ENCODE assay signal across 13 mouse cellular contexts in genomic region chr14:16433206-16433605, GRCm38 (mm10).
DNase-seq lines count a peak whose midpoint lies in the region; ATAC-seq and TF ChIP-seq lines count a peak whose summit lies in the region.
"Had no signal": no experiment of that assay in that cellular context is flagged by ENCODE, and none has a peak within 500 bp of the region (broad histone marks: within the 10 kb centered on the region; RNA-seq: fewer than 3 reads in every experiment).

No protein-coding gene starts in this region.

- no peaks in the 10 kb centered on the region for H3K4me1 ChIP-seq in neural tube, embryonic 15.5 days
- 0 out of 2 replicates have a peak, but pooled peaks cover 4% of the 10 kb centered on the region for H3K4me1 ChIP-seq in embryonic facial prominence, embryonic 15.5 days
- no peaks in the 10 kb centered on the region for H3K4me1 ChIP-seq in olfactory bulb, adult 2 months (ENCODE audit: control insufficient read depth, insufficient read depth, low read length)
- H3K4me1 ChIP-seq: forebrain, embryonic 15.5 days had no signal

- TF ChIP-seq POLR2A in olfactory bulb, adult 2 months (IDR thresholded peaks at IDR 0.05; ENCODE audit: insufficient read depth, low read depth, low read length): no peak

- DNase-seq in gastrocnemius, adult 2 months: no peak
- no peak for DNase-seq in gastrocnemius, postnatal 10 days
- no peak for DNase-seq in neural tube, embryonic 10.5 days (ENCODE audit: extremely low spot score, low spot score)
- no peak for DNase-seq in layer of hippocampus, adult 9-11 months
- DNase-seq in thymus, postnatal 0 days (ENCODE audit: low spot score): no peak
- DNase-seq: cerebellum, postnatal 25 days; liver, postnatal 0 days; spleen, adult 18-20 months; thymus, postnatal 25 days had no signal

- no peaks in the 10 kb centered on the region for H3K27me3 ChIP-seq in neural tube, embryonic 15.5 days (replicated peaks)
- no peaks in the 10 kb centered on the region for H3K27me3 ChIP-seq in embryonic facial prominence, embryonic 15.5 days
- H3K27me3 ChIP-seq: forebrain, embryonic 15.5 days had no signal

- peaks cover 23% of the 10 kb centered on the region for H3K36me3 ChIP-seq in neural tube, embryonic 15.5 days
- peaks cover 28% of the 10 kb centered on the region for H3K36me3 ChIP-seq in embryonic facial prominence, embryonic 15.5 days

- H3K4me3 ChIP-seq in gastrocnemius, adult 2 months: no peak overlapping the region
- H3K4me3 ChIP-seq in neural tube, embryonic 15.5 days (replicated peaks): no peak overlapping the region
- no peak overlapping the region for H3K4me3 ChIP-seq in embryonic facial prominence, embryonic 15.5 days (replicated peaks)
- H3K4me3 ChIP-seq in olfactory bulb, adult 2 months (ENCODE audit: insufficient read depth, low read depth, low read length): no peak overlapping the region
- H3K4me3 ChIP-seq: forebrain, embryonic 15.5 days had no signal

- no peak for TF ChIP-seq CTCF in gastrocnemius, adult 2 months (IDR thresholded peaks at IDR 0.05)
- TF ChIP-seq CTCF in olfactory bulb, adult 2 months (IDR thresholded peaks at IDR 0.05; ENCODE audit: insufficient read depth, low read depth, low read length): no peak

- H3K9me3 ChIP-seq in neural tube, embryonic 15.5 days (replicated peaks): no peaks in the 10 kb centered on the region
- no peaks in the 10 kb centered on the region for H3K9me3 ChIP-seq in embryonic facial prominence, embryonic 15.5 days (replicated peaks)
- H3K9me3 ChIP-seq: forebrain, embryonic 15.5 days had no signal

- intact Hi-C loops in gastrocnemius, adult 2 months (cut with DNase I): loop anchor here (5.0 to 10.0 kb wide), 2 partner anchors 144 to 972 kb away; no protein-coding TSS in a partner anchor

- no peak overlapping the region for H3K4me2 ChIP-seq in neural tube, embryonic 15.5 days
- H3K4me2 ChIP-seq in embryonic facial prominence, embryonic 15.5 days (replicated peaks): no peak overlapping the region
- H3K4me2 ChIP-seq: forebrain, embryonic 15.5 days had no signal

- WGBS in neural tube, embryonic 15.5 days: 55% methylated on average over 2 of the region's 2 CpGs
- WGBS in embryonic facial prominence, embryonic 15.5 days: 33% methylated on average over 2 of the region's 2 CpGs
- 19% methylated on average over 2 of the region's 2 CpGs for WGBS in olfactory bulb, adult 2 months

- H3K9ac ChIP-seq in neural tube, embryonic 15.5 days (replicated peaks): no peak overlapping the region
- no peak overlapping the region for H3K9ac ChIP-seq in embryonic facial prominence, embryonic 15.5 days
- H3K9ac ChIP-seq: forebrain, embryonic 15.5 days; liver, postnatal 0 days had no signal

- ATAC-seq in neural tube, embryonic 15.5 days (ENCODE audit: low FRiP score): no peak
- peak; percentile 59 for ATAC-seq in embryonic facial prominence, embryonic 15.5 days (ENCODE audit: insufficient number of reproducible peaks, low FRiP score, low TSS enrichment, low read depth)
- ATAC-seq: forebrain, embryonic 15.5 days; liver, postnatal 0 days had no signal

- peak overlapping the region; percentile 85 for H3K27ac ChIP-seq in gastrocnemius, adult 2 months
- H3K27ac ChIP-seq in neural tube, embryonic 15.5 days (replicated peaks): 0 out of 2 replicates have a peak overlapping the region, but pooled peaks have one; percentile 4
- peak overlapping the region; percentile 60; the same call in 1 of the 2 replicates for H3K27ac ChIP-seq in embryonic facial prominence, embryonic 15.5 days (replicated peaks)
- H3K27ac ChIP-seq in olfactory bulb, adult 2 months (ENCODE audit: insufficient read depth, low read depth, low read length): peak overlapping the region; percentile 63; the same call in 1 of the 2 replicates
- H3K27ac ChIP-seq: forebrain, embryonic 15.5 days had no signal

Comparison
In these comparisons a context has a peak if more than half of its experiments do, and no peak if none do; other contexts are left out.
1. H3K27ac ChIP-seq: peak in every context shown above with its lines; median percentile 85 in gastrocnemius, adult 2 months; 63 in olfactory bulb, adult 2 months; 60 in embryonic facial prominence, embryonic 15.5 days; 4 in neural tube, embryonic 15.5 days.